Mouse (Mus musculus) thymus, postnatal 14 days (tissue): ENCODE measurements around the gene Snrnp35.

ENCODE experiments used
- DNase-seq: peaks from one replicate; pipeline ENCODE4 v3.0.0; 2021

The Snrnp35 gene

DNA sequence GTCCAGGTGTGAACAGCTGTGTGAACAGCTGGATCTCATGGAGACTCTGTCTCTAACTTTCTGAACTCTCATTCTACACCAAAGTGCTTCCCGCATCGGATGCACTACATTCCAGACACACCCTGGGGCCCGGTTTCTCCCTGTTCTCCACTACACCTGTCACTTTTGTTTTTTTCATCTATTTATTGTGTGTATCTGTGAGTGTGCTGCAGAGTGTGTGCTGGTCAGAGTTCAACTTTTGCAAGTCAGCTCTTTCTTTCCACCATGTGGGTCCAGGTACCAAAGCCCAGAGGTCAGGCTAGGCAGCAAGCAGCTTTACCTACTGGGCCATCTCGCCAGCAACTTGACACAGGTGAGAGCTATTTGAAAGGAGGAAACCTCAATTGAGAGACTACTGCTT, 22.3 kb downstream of the Snrnp35 start:
- no peak for DNase-seq

- no peak for DNase-seq
Observed at GRCm38 (mm10) chr5:124506731-124507359, 23.9 kb downstream of the Snrnp35 start.

DNA sequence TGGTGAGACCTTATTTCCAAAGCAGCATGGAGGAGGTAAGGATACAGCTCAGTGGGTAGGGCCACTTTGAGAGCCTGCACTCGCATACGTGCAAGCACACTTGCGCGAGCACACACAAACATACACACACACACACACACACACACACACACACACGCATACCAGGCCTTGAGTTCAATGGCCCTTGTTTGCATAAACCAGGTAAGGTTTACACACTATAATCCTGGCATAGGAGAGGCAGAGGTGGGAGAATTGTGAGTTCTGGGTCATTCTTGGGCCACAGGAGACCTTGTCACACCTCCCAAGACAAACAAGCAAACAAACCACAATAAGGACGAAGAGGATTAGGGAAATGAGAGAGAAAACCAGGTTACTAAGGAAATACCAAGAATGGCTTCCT, 26.3 kb downstream of the Snrnp35 start:
- DNase-seq: no peak

- DNase-seq: no peak
Observed at GRCm38 (mm10) chr5:124509742-124510237, 26.9 kb downstream of the Snrnp35 start.

DNA sequence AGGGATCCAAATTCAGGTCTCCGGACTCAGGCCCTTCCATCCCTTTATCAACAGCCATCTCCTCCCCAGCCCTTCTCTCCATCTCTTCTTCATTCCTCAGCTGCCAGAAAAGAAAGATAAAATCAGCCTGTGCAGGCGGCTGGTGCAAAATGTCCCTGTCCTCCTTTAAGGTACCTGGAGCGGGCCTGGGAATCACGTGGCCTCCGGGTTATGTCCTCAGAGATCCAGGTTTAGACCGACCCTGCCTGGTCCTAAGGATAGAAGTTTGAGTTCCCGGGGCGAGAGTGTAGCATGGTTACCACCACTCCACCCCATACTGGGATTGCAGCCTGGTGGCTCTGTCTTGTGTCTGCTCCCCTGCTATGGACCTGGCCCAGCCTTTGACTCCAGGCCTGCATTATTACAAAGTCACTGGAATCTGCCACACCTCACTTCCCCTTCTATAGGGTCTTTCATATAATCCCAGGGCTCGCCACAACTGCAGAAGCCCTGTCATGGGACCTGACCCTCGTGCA, 27.7 kb downstream of the Snrnp35 start:
- DNase-seq: no peak

- DNase-seq: no peak
Observed at GRCm38 (mm10) chr5:124515789-124516188, 32.9 kb downstream of the Snrnp35 start.

DNA sequence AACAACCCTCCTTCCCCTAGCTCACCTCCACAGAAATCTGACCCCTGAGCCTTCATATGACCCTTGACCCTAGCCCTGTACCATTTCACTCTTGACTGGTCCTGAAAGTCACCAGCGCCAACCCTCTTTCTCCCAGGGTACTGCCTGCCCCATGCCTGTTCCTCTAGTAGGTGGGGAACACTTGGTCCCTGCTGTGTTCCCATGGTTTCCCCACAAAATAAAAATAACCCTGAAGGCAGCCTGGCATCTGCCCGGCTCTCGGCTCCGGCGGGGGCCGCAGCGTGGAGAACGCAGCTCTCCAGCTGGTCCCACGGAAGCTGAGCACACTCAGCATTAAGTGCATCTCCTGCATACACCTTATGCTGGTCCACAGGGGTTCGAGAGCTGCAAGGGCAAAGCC, 35.7 kb downstream of the Snrnp35 start:
- no peak for DNase-seq

- no peak for DNase-seq
Observed at GRCm38 (mm10) chr5:124521588-124521987, 38.7 kb downstream of the Snrnp35 start.

DNA sequence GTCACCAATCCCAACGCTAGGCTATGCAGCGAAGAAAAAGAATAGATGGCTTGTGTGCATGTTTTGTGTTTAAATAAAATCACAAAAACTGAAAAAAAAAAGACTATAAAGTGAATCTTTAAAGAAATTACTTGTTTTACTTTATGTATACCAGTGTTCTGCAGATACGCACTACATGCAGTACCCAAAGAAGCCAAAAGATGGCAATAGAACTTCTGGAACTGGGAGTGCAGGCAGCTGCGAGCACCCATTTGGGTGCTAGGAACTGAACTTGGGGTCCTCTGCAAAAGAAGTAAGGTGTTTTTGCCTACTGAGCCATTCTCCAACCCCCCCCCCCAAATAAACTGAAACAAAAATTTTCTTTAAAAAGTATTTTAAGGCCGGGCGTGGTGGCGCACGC, 40.1 kb downstream of the Snrnp35 start:
- DNase-seq: no peak

- no peak for DNase-seq
Observed at GRCm38 (mm10) chr5:124524943-124525342, 42.0 kb downstream of the Snrnp35 start.

GRCm38 (mm10) chr5:124528351-124528750, 45.4 kb downstream of the Snrnp35 start:
- DNase-seq: no peak

DNA sequence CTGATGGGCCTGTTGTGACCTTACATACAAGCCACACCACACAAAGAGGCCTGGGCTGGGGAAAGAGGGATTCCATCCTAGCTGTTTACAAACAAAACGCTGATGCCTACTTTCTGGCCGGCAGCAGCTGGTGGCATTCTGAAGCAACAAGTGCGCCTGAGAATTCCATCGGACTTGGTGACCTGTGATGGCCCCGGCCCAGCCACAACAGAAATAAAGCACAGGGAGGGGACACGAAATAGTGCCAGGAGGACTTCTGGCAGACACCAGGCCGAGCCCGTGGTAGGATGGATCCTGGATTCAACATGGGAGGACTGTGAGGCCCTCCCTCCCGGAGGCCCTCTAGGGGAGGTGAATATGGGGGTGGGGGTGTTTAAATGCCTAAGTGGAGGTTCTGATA, 45.9 kb downstream of the Snrnp35 start:
- no peak for DNase-seq

DNA sequence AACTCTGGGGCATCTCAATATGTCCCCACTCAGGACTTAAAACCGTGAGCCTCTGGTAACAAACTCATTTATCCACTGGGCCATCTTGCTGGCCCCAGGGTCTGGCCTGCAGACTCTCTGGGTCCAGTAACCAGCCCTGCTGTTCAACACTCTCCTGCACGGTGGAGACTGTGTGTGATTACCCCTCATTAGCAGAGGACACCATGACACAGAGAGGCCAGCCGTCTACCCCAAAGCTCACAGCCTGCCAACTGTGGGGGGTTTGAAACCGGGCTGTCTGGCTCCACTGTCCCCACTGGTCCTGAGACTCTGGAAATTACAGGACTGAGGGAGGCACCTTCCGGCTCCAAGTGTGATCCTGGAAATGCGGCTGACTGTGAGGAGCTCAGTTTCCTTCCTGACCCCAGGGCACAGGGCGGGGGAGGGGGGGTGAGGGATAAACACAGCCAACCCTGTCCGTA, 46.3 kb downstream of the Snrnp35 start:
- DNase-seq: no peak

DNA sequence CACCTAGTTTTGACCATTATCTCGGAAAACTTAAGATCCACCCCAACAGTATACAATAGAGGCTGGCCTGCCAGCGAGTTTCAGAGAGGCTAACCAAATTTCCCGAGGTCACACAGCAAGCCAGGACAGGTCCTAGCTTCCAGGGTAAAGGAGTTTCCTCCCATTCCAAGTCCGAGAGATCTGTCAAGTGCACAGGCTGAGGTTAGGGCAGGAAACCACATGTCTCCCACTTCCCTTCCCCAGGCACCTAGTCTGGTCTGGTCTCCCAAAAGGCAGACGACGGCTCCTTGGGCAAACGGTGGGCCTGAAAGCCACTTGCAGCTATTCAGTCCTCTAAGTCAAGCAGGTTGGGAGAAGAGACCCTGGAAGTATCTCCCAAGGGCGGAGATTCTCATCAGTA, 46.8 kb downstream of the Snrnp35 start:
- DNase-seq: no peak

- DNase-seq: peak; percentile 89
Observed at GRCm38 (mm10) chr5:124530655-124531582, 48.0 kb downstream of the Snrnp35 start, which contains the start of gene Rilpl1. Gene Rilpl1, minus strand, starts transcription at chr5:124531391.

- no peak for DNase-seq
Observed at GRCm38 (mm10) chr5:124531583-124531930, 48.6 kb downstream of the Snrnp35 start.

DNA sequence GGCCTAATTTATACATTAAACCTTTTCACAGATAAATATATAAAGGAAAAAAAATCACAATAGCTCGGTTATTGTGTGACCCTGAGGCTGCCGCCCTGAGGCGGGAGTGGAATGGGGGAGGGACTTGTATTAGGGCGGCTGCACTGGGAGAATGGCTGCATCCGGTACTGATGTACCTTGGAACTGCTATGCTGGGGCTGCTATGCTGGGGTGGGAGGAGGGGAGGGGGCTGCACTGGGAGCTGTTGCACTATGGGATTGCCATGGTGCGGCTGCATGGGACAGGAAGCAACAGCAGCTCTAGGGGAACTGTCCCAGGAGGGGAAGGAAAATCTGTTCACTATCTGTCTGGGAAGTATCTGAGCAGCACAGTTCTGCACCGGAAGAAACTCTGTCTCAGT, 49.5 kb downstream of the Snrnp35 start:
- DNase-seq: peak; percentile 16

DNA sequence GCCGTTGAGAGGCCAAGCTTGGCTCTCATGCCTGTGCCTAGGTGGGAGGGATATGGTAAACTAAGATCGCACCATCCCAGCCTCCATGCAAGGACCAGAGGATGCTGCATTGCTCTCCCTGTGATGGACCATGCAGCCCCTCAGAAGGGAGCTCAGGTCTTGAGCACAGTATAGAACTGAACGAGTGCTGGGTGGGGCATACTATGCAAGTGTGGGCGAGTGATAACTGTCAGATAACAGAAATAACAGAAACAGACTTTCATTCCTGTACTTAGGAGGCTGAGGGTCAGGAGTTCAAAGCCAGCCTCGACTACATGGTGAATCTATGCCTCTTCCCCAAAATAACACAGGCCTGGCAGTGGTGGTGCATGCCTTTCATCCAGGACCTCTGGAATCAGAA, 52.1 kb downstream of the Snrnp35 start:
- DNase-seq: no peak

DNA sequence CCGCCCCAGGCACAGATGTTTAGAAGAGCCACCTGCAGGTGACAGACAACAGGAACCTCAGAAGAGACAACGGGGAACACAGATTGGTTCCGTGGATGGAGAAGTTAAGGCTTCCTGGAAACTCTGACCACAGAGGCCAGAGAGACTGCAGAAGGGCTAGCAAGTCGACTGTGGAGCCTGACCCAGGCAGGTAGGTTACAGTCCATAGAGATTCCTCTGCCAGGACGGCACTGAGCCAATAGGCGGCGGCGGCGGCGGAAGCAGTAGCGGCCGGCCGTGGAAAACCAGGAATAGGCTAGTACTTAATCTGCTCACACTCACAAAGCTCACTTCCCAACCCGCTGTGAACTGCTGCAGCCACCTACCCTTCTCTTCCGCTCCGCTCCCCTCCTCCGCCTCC, 53.8 kb downstream of the Snrnp35 start:
- DNase-seq: peak; percentile 52

DNA sequence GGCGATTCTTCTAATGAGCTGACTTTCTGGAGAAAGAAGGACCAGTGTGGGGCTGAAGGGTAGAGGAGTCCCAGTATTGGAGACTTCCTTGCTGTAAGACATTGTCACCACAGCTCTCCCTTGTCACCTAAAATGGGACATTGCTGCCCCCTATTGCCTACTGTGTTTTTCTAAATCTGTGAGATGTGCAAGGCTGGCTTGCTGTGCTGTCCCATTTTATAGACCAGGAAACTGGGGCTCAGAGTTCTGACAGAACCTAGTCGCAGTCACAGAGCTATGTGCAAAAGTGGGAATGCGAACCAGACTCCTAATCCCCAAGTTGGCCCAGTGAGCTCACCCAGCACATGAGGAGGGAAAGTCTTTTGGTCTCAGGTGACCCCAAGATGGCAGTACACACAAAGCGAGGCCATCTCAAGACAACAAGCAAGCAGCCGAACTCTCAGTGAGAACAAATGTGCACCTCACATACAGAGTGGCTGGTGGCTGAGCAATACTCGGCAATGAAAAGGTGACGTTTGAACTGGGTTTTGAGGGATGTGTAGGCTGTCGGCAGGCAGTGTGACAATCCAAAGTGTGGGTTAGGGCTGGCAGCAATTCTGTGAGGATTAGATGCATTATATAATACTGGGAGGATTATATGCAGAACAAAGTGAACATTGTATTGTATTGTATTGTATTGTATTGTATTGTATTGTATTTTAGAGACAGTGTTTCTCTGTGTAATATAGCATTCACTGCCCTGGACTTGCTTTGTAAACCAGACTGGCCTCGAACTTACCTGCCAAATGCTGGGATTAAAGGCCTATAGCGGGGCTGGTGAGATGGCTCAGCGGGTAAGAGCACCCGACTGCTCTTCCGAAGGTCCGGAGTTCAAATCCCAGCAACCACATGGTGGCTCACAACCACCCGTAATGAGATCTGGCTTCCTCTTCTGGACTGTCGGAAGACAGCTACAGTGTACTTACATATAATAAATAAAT, 56.2 kb downstream of the Snrnp35 start:
- DNase-seq: peak; percentile 84

GRCm38 (mm10) chr5:124539905-124540304, 57.0 kb downstream of the Snrnp35 start:
- no peak for DNase-seq

DNA sequence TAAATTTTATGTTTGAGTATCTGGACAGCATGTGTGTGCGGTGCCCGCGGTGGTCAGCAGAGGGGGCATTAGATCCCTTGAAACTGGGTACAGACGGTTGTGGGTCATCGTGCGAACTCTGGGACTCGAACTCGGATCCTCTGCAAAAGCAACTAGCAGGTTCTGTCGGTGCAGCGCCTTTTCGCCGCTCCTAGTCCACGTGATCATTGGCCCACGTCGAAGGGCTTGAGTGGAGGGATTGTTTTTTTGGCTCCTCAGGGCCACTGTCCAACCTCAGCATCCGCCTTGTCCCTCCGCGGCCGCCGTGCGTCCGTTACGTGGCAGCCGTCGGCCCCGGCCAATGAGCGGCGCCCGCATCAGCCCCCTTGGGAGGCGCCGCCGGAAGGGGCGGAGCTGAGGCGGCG, 57.5 kb downstream of the Snrnp35 start, which contains the start of gene Tmed2:
Gene Tmed2, plus strand, starts transcription at position 313 of the 404 bp plus-strand sequence.
- DNase-seq: peak; percentile 93
